Mouse (Mus musculus): ENCODE data around the gene Slc6a16.

DNA sequence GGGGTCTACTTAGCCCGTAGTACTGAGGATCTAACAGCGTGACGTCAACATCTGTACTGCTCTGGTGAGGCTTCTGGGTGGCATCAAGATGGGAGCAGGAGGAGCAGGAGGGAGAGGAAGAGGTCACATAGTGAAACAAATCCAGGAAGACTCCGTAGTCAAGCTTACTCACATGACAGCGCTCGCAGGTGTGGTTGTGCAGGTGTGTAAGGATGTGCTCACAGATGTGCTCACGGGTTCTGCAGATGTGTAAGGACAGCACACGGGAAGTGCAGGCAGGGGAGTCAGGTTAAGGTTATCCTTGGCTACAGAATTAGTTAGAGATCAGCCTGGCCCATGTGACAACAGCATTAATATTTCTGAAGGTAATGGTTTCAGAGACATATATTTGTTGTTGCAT, 12.9 kb downstream of the Slc6a16 start:
- TF ChIP-seq POLR2A (IDR thresholded peaks at IDR 0.05; ENCODE audit: insufficient read depth, low read length) = no peak
- no peak for TF ChIP-seq CTCF (IDR thresholded peaks at IDR 0.05; ENCODE audit: low read depth, low read length)
- no peak for TF ChIP-seq EP300 (IDR thresholded peaks at IDR 0.05; ENCODE audit: insufficient read depth, low read depth, low read length)

Measured in ES-Bruce4 (cell line).